Mouse (Mus musculus) liver, embryonic 14.5 days (tissue): ENCODE measurements around the gene B4galnt2.

Experiments used
- CTCF ChIP-seq: IDR thresholded peaks from 2 replicates; pipeline ENCODE4 v1.5.1; 2016; ENCODE audit warnings: antibody characterized with exemption, low read depth, control low read depth
- EP300 ChIP-seq: IDR thresholded peaks from 2 replicates; pipeline ENCODE4 v1.6.1; 2016; ENCODE audit warnings: antibody characterized with exemption, low read depth

GRCm38 (mm10) chr11:95916426-95916825, 1.7 kb upstream of the B4galnt2 start:
- TF ChIP-seq CTCF (no peak), EP300 (no peak)
